Mouse (Mus musculus) right cerebral cortex, postnatal 4 days (tissue): ENCODE data around the gene Hsdl1.

Experiments used
- DNase-seq: peaks from one replicate; pipeline ENCODE4 v3.0.0-alpha.2; 2022

Hsdl1 gene

GRCm38 (mm10) chr8:119520102-119520501, 54.9 kb downstream of the Hsdl1 start:
- DNase-seq: no peak

- DNase-seq: no peak
Measured at GRCm38 (mm10) chr8:119516674-119517073, 58.3 kb downstream of the Hsdl1 start.

- DNase-seq: no peak
Measured at GRCm38 (mm10) chr8:119515767-119516166, 59.2 kb downstream of the Hsdl1 start.

GRCm38 (mm10) chr8:119514940-119515339, 60.0 kb downstream of the Hsdl1 start:
- DNase-seq: no peak

GRCm38 (mm10) chr8:119513405-119513804, 61.6 kb downstream of the Hsdl1 start:
- DNase-seq: no peak
